Mouse (Mus musculus) neural tube, embryonic 14.5 days (tissue): Measurements from ENCODE around the gene Slc43a2. TPM values are rescaled to one million over a fixed set of nuclear protein-coding genes. Genes with fewer than 3 reads are reported as not detected.

ENCODE experiments used
- ATAC-seq: fragments of 200-750 bp; cut with Nextera tagmentation; 2 replicates; pipeline ENCODE4 v1.8.0; 2017; ENCODE audit warnings: low read depth, mild to moderate bottlenecking, moderate TSS enrichment, moderate library complexity
- H3K27ac ChIP-seq: fragments of 300-500 bp; sonication (generic); 2 replicates; pipeline ENCODE4 v1.5.1; 2014; ENCODE audit warnings: low read depth, mild to moderate bottlenecking, control low read depth, low read length, moderate library complexity, mixed read lengths
- H3K27me3 ChIP-seq: fragments of 300-500 bp; sonication (generic); 2 replicates; pipeline ENCODE4 v1.6.1; 2014; ENCODE audit warnings: low read length; ENCODE audit not compliant: control insufficient read depth, insufficient read depth
- H3K36me3 ChIP-seq: fragments of 300-500 bp; sonication (generic); 2 replicates; pipeline ENCODE4 v1.6.1; 2014; ENCODE audit warnings: low read length, mixed read lengths; ENCODE audit not compliant: control insufficient read depth, insufficient read depth
- H3K4me1 ChIP-seq: fragments of 300-500 bp; sonication (generic); 2 replicates; pipeline ENCODE4 v1.6.1; 2014; ENCODE audit warnings: low read length; ENCODE audit not compliant: control insufficient read depth, insufficient read depth
- H3K4me2 ChIP-seq: fragments of 300-500 bp; sonication (generic); 2 replicates; pipeline ENCODE4 v1.6.1; 2014; ENCODE audit warnings: mild to moderate bottlenecking, low read depth, low read length, control low read depth
- H3K4me3 ChIP-seq: fragments of 300-500 bp; sonication (generic); 2 replicates; pipeline ENCODE4 v1.5.1; 2014; ENCODE audit warnings: low read depth, low read length, control low read depth, mixed read lengths
- H3K9ac ChIP-seq: fragments of 300-500 bp; sonication (generic); replicated peaks from 2 replicates; pipeline ENCODE4 v1.6.1; 2014; ENCODE audit warnings: low read depth, mild to moderate bottlenecking, control low read depth, low read length, mixed read lengths
- H3K9me3 ChIP-seq: fragments of 300-500 bp; sonication (generic); 2 replicates; pipeline ENCODE4 v1.6.1; 2016; ENCODE audit warnings: low read length; ENCODE audit not compliant: control insufficient read depth
- WGBS: fragments of 180-500 bp; shearing (Covaris S2); extraction: QIAGEN DNeasy Blood & Tissue Kit; methylation state at CpG from one replicate; pipeline ENCODE4 v1.1.7; 2014; 5-methylcytosine and 5-hydroxymethylcytosine counted together
- polyA plus RNA-seq: library from polyadenylated mRNA; unstranded; fragments of >200 nt; fragmentation: Nextera tagmentation; extraction: Ambion mirVana; gene quantifications from 2 replicates; pipeline ENCODE4 v1.2.1, GENCODE M21; 2014

Gene Slc43a2
- polyA plus RNA-seq, 1 experiment from 2014 or later, result 17.0 TPM

DNA sequence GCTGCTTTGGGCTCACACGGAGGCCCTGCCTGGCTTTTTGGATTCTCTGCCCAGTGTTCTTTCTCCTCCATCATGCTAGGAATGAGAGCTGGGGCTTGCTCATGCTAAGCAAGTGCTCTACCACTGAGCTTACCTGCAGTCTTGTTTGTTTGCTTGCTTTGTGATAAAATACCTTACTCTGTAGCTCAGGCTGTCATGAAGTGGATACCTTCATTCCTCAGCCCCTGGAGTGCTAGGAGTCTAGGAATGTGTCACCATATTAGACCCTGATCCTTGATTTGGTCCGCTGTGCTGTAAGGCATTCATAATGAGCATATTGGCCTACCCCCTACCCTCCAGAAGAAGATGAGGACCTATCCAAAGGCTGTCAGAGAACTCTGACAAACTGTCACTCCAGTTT lies 8.7 kb upstream of the Slc43a2 start:
- 77% methylated on average over 2 of the region's 2 CpGs for WGBS

GRCm38 (mm10) chr11:75525531-75526125 lies 5.9 kb upstream of the Slc43a2 start:
- Histone ChIP-seq H3K4me1 (no peaks in the 10 kb centered on the region), H3K27me3 (no peaks in the 10 kb centered on the region), H3K9me3 (no peaks in the 10 kb centered on the region), H3K9ac (no peak overlapping the region), H3K36me3 (no peaks in the 10 kb centered on the region), H3K4me3 (no peak overlapping the region), H3K27ac (no peak overlapping the region), H3K4me2 (no peak overlapping the region)
- 87% methylated on average over 15 of the region's 15 CpGs for WGBS
- no peak for ATAC-seq

More for the DNA sequence above, 8.7 kb upstream of the Slc43a2 start:
- ATAC-seq, result no peak
- Histone ChIP-seq H3K27ac (no peak overlapping the region), H3K4me3 (no peak overlapping the region), H3K36me3 (no peaks in the 10 kb centered on the region), H3K27me3 (no peaks in the 10 kb centered on the region), H3K4me2 (no peak overlapping the region), H3K4me1 (no peaks in the 10 kb centered on the region), H3K9me3 (no peaks in the 10 kb centered on the region), H3K9ac (no peak overlapping the region)

DNA sequence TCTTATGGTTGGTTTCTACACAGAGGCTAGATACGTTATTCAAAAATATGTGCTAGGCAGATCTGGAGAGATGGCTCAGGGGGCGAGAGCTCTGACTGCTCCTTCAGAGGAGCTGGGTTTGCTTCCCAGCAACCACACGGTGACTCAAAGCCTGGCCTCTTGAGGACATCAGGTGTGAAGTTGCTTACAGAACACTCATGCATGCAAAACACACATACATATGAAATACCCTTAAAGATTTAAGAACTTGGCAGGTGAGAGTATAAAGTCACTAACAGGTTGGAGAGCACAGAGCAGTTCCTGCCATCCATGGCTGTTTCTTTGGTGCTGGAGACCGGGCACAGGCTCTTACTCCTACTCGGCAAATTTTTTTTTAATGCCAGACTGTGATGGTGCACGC lies 4.6 kb upstream of the Slc43a2 start:
- WGBS, result 91% methylated on average over 6 of the region's 6 CpGs
- no peaks in the 10 kb centered on the region for H3K9me3 ChIP-seq
- H3K27me3 ChIP-seq, result no peaks in the 10 kb centered on the region
- no peak overlapping the region for H3K27ac ChIP-seq
- no peak for ATAC-seq
- no peaks in the 10 kb centered on the region for H3K4me1 ChIP-seq
- H3K4me3 ChIP-seq, result no peak overlapping the region
- no peak overlapping the region for H3K4me2 ChIP-seq
- no peak overlapping the region for H3K9ac ChIP-seq
- no peaks in the 10 kb centered on the region for H3K36me3 ChIP-seq

- H3K4me2 ChIP-seq, result no peak overlapping the region
- 53% methylated on average over 4 of the region's 4 CpGs for WGBS
Measured at GRCm38 (mm10) chr11:75529771-75530170, 1.7 kb upstream of the Slc43a2 start.

GRCm38 (mm10) chr11:75530325-75530724 lies 1.2 kb upstream of the Slc43a2 start:
- peak; percentile 52; the same call in 1 of the 2 replicates for ATAC-seq
- H3K27ac ChIP-seq, result peak overlapping the region; percentile 98
- WGBS, result 0% methylated on average over 10 of the region's 10 CpGs
- peak overlapping the region; percentile 95 for H3K4me2 ChIP-seq
- H3K9me3 ChIP-seq, result no peaks in the 10 kb centered on the region
- H3K4me3 ChIP-seq, result peak overlapping the region; percentile 70
- no peaks in the 10 kb centered on the region for H3K27me3 ChIP-seq
- no peaks in the 10 kb centered on the region for H3K36me3 ChIP-seq
- H3K4me1 ChIP-seq, result peaks cover 17% of the 10 kb centered on the region
- peak overlapping the region; percentile 88 for H3K9ac ChIP-seq

More at GRCm38 (mm10) chr11:75529771-75530170, 1.7 kb upstream of the Slc43a2 start:
- no peak overlapping the region for H3K9ac ChIP-seq
- H3K27me3 ChIP-seq, result no peaks in the 10 kb centered on the region
- no peaks in the 10 kb centered on the region for H3K9me3 ChIP-seq
- no peak overlapping the region for H3K27ac ChIP-seq
- ATAC-seq, result no peak
- no peaks in the 10 kb centered on the region for H3K36me3 ChIP-seq
- H3K4me1 ChIP-seq, result peaks cover 11% of the 10 kb centered on the region
- no peak overlapping the region for H3K4me3 ChIP-seq

- under 1% methylated on average over 31 of the region's 31 CpGs for WGBS
- no peaks in the 10 kb centered on the region for H3K36me3 ChIP-seq
Measured at GRCm38 (mm10) chr11:75530845-75531373, 585 bp upstream of the Slc43a2 start.

GRCm38 (mm10) chr11:75532340-75533277 lies 1.1 kb downstream of the Slc43a2 start:
- Histone ChIP-seq H3K4me1 (peaks cover 23% of the 10 kb centered on the region), H3K36me3 (no peaks in the 10 kb centered on the region; the same call in 1 of the 2 replicates), H3K27me3 (no peaks in the 10 kb centered on the region), H3K9ac (peak overlapping the region; percentile 88), H3K4me3 (peak overlapping the region; percentile 70), H3K27ac (peak overlapping the region; percentile 98), H3K4me2 (peak overlapping the region; percentile 95), H3K9me3 (no peaks in the 10 kb centered on the region)
- WGBS, result 11% methylated on average over 36 of the region's 38 CpGs
- ATAC-seq, result peak; percentile 15

More at GRCm38 (mm10) chr11:75530845-75531373, 585 bp upstream of the Slc43a2 start:
- Histone ChIP-seq H3K4me1 (peaks cover 22% of the 10 kb centered on the region), H3K9ac (peak overlapping the region; percentile 88), H3K27ac (peak overlapping the region; percentile 98), H3K4me2 (peak overlapping the region; percentile 95), H3K9me3 (no peaks in the 10 kb centered on the region), H3K4me3 (peak overlapping the region; percentile 70), H3K27me3 (no peaks in the 10 kb centered on the region)
- no peak; the same call in 1 of the 2 replicates for ATAC-seq

GRCm38 (mm10) chr11:75533314-75534015 lies 2.0 kb downstream of the Slc43a2 start:
- H3K36me3 ChIP-seq, result no peaks in the 10 kb centered on the region; the same call in 1 of the 2 replicates
- peak overlapping the region; percentile 70 for H3K4me3 ChIP-seq
- WGBS, result 78% methylated on average over 6 of the region's 6 CpGs
- ATAC-seq, result no peak
- peaks cover 27% of the 10 kb centered on the region for H3K4me1 ChIP-seq
- H3K27ac ChIP-seq, result 0 out of 2 replicates have a peak overlapping the region, but pooled peaks have one; percentile 0
- H3K27me3 ChIP-seq, result no peaks in the 10 kb centered on the region
- peak overlapping the region; percentile 88; the same call in 1 of the 2 replicates for H3K9ac ChIP-seq
- no peaks in the 10 kb centered on the region for H3K9me3 ChIP-seq
- H3K4me2 ChIP-seq, result peak overlapping the region; percentile 95
